ENCODE assay signal across 16 mouse cellular contexts in genomic region chr13:29631342-29631741, GRCm38 (mm10).
DNase-seq lines count a peak whose midpoint lies in the region; ATAC-seq and TF ChIP-seq lines count a peak whose summit lies in the region.
"Had no signal": no experiment of that assay in that cellular context is flagged by ENCODE, and none has a peak within 500 bp of the region (broad histone marks: within the 10 kb centered on the region; RNA-seq: fewer than 3 reads in every experiment).

No protein-coding gene starts in this region.

- no peak overlapping the region for H3K9ac ChIP-seq in midbrain, embryonic 11.5 days (ENCODE audit: low read length)
- no peak overlapping the region for H3K9ac ChIP-seq in midbrain, embryonic 14.5 days (replicated peaks; ENCODE audit: low read length)
- H3K9ac ChIP-seq: liver, embryonic 13.5 days; neural tube, embryonic 12.5 days; stomach, embryonic 15.5 days had no signal

- no peak overlapping the region for H3K4me3 ChIP-seq in midbrain, embryonic 11.5 days (ENCODE audit: low read depth, low read length)
- H3K4me3 ChIP-seq in midbrain, embryonic 14.5 days (replicated peaks; ENCODE audit: low read depth, low read length), result no peak overlapping the region
- no peak overlapping the region for H3K4me3 ChIP-seq in cerebellum, adult 2 months (replicated peaks; ENCODE audit: insufficient read depth, low read depth, low read length)
- no peak overlapping the region for H3K4me3 ChIP-seq in hindbrain, embryonic 10.5 days
- H3K4me3 ChIP-seq: liver, embryonic 13.5 days; midbrain, embryonic 10.5 days; neural tube, embryonic 12.5 days; stomach, embryonic 15.5 days had no signal

- H3K4me1 ChIP-seq in midbrain, embryonic 11.5 days (ENCODE audit: control insufficient read depth, insufficient read depth, low read length), result no peaks in the 10 kb centered on the region
- no peaks in the 10 kb centered on the region for H3K4me1 ChIP-seq in midbrain, embryonic 14.5 days (ENCODE audit: control insufficient read depth, insufficient read depth, low read length)
- H3K4me1 ChIP-seq in cerebellum, adult 2 months (ENCODE audit: control insufficient read depth, insufficient read depth, low read length), result no peaks in the 10 kb centered on the region
- peaks cover 4% of the 10 kb centered on the region for H3K4me1 ChIP-seq in hindbrain, embryonic 10.5 days (replicated peaks)
- H3K4me1 ChIP-seq: stomach, embryonic 15.5 days had no signal

- TF ChIP-seq CTCF in cerebellum, adult 2 months (IDR thresholded peaks at IDR 0.05; ENCODE audit: borderline replicate concordance, insufficient read depth, low read depth, low read length), result no peak

- no peaks in the 10 kb centered on the region for H3K9me3 ChIP-seq in midbrain, embryonic 11.5 days (ENCODE audit: control insufficient read depth, low read length)
- H3K9me3 ChIP-seq in midbrain, embryonic 14.5 days (ENCODE audit: control insufficient read depth, low read length), result no peaks in the 10 kb centered on the region
- no peaks in the 10 kb centered on the region for H3K9me3 ChIP-seq in hindbrain, embryonic 10.5 days
- H3K9me3 ChIP-seq: liver, embryonic 13.5 days; midbrain, embryonic 10.5 days; neural tube, embryonic 12.5 days; stomach, embryonic 15.5 days had no signal

- H3K36me3 ChIP-seq in midbrain, embryonic 11.5 days (ENCODE audit: control insufficient read depth, insufficient read depth, low read length), result no peaks in the 10 kb centered on the region
- no peaks in the 10 kb centered on the region for H3K36me3 ChIP-seq in midbrain, embryonic 14.5 days (ENCODE audit: control insufficient read depth, insufficient read depth, low read length)
- H3K36me3 ChIP-seq in hindbrain, embryonic 10.5 days, result no peaks in the 10 kb centered on the region
- H3K36me3 ChIP-seq: liver, embryonic 13.5 days; midbrain, embryonic 10.5 days; neural tube, embryonic 12.5 days; stomach, embryonic 15.5 days had no signal

- H3K27ac ChIP-seq in midbrain, embryonic 11.5 days (ENCODE audit: low read depth, low read length), result no peak overlapping the region
- no peak overlapping the region for H3K27ac ChIP-seq in midbrain, embryonic 14.5 days (replicated peaks; ENCODE audit: low read depth, low read length)
- H3K27ac ChIP-seq in cerebellum, adult 2 months (ENCODE audit: insufficient read depth, low read length), result no peak overlapping the region
- H3K27ac ChIP-seq in hindbrain, embryonic 10.5 days, result no peak overlapping the region
- H3K27ac ChIP-seq: liver, embryonic 13.5 days; midbrain, embryonic 10.5 days; neural tube, embryonic 12.5 days; stomach, embryonic 15.5 days had no signal

- WGBS in midbrain, embryonic 11.5 days, result 85% methylated on average over 5 of the region's 5 CpGs
- 91% methylated on average over 5 of the region's 5 CpGs for WGBS in midbrain, embryonic 14.5 days
- 36% methylated on average over 5 of the region's 5 CpGs for WGBS in cerebellum, adult 2 months
- 78% methylated on average over 5 of the region's 5 CpGs for WGBS in hindbrain, embryonic 10.5 days

- H3K4me2 ChIP-seq in midbrain, embryonic 11.5 days, result no peak overlapping the region
- no peak overlapping the region for H3K4me2 ChIP-seq in midbrain, embryonic 14.5 days (ENCODE audit: low read length)
- H3K4me2 ChIP-seq: liver, embryonic 13.5 days; neural tube, embryonic 12.5 days; stomach, embryonic 15.5 days had no signal

- TF ChIP-seq POLR2A in cerebellum, adult 2 months (IDR thresholded peaks at IDR 0.05; ENCODE audit: borderline replicate concordance, insufficient read depth, low read length), result no peak

- intact Hi-C loops in heart, postnatal 10 days (cut with DNase I), result no loop called here

- ATAC-seq in midbrain, embryonic 11.5 days (ENCODE audit: low FRiP score), result no peak
- no peak for ATAC-seq in midbrain, embryonic 14.5 days (ENCODE audit: low FRiP score, low TSS enrichment)

- no peaks in the 10 kb centered on the region for H3K27me3 ChIP-seq in midbrain, embryonic 11.5 days (ENCODE audit: control insufficient read depth, insufficient read depth, low read length)
- H3K27me3 ChIP-seq in midbrain, embryonic 14.5 days (ENCODE audit: control insufficient read depth, insufficient read depth, low read length), result no peaks in the 10 kb centered on the region
- H3K27me3 ChIP-seq in cerebellum, adult 2 months (ENCODE audit: control insufficient read depth, insufficient read depth, low read length), result no peaks in the 10 kb centered on the region
- no peaks in the 10 kb centered on the region for H3K27me3 ChIP-seq in hindbrain, embryonic 10.5 days (ENCODE audit: insufficient read depth, poor library complexity, severe bottlenecking)
- H3K27me3 ChIP-seq: liver, embryonic 13.5 days; neural tube, embryonic 12.5 days; stomach, embryonic 15.5 days had no signal

- DNase-seq in midbrain, embryonic 11.5 days (ENCODE audit: low spot score, missing footprints), result peak; percentile 26
- no peak for DNase-seq in midbrain, embryonic 14.5 days
- peak; percentile 96 for DNase-seq in heart, adult 11 months
- peak; percentile 62 to 66 for DNase-seq in heart, postnatal 10 days
- DNase-seq in skeletal muscle tissue, adult 2 months (ENCODE audit: low read depth, low spot score), result peak; percentile 83
- no peak for DNase-seq in cerebellum, adult 2 months
- DNase-seq in spleen, postnatal 14 days (ENCODE audit: low spot score in 2 of 2), result no peak
- no peak for DNase-seq in hindbrain, embryonic 10.5 days (ENCODE audit: low spot score)
- DNase-seq: adrenal gland, postnatal 14 days; cerebellum, adult 11-12 months; kidney, postnatal 4 days; liver, embryonic 13.5 days; right cerebral cortex, adult 18-20 months had no signal

Comparison
In these comparisons a context has a peak if more than half of its experiments do, and no peak if none do; other contexts are left out.
1. DNase-seq: peak in midbrain, embryonic 11.5 days (single experiment), heart, adult 11 months (single experiment), heart, postnatal 10 days (2 of 2) and skeletal muscle tissue, adult 2 months (single experiment); none in midbrain, embryonic 14.5 days (single experiment), cerebellum, adult 2 months (0 of 2), spleen, postnatal 14 days (0 of 2) and hindbrain, embryonic 10.5 days (single experiment).